Mouse (Mus musculus): Measurements from ENCODE around the gene Zmiz1.
A peak's percentile ranks its signal among the peaks of the same experiment; 100 is the strongest.

GRCm38 (mm10) chr14:25586846-25587486 is 128.0 kb downstream of the Zmiz1 start:
- TF ChIP-seq POLR2A (IDR thresholded peaks at IDR 0.05; ENCODE audit: low read depth, low read length): no peak
- no peak for TF ChIP-seq HCFC1 (IDR thresholded peaks at IDR 0.05; ENCODE audit: low read depth, low read length)
- TF ChIP-seq MAX (IDR thresholded peaks at IDR 0.05; ENCODE audit: low read length): peak; percentile 26; the same call in 1 of the 2 replicates
- TF ChIP-seq MEF2A (IDR thresholded peaks at IDR 0.05; ENCODE audit: borderline replicate concordance, low read depth, low read length): no peak
- TF ChIP-seq ZC3H11A (IDR thresholded peaks at IDR 0.05; ENCODE audit: low read depth, low read length): no peak
- TF ChIP-seq EP300 (IDR thresholded peaks at IDR 0.05; ENCODE audit: low read length): 0 out of 2 replicates have a peak, but pooled peaks have one; percentile 39
- no peak for TF ChIP-seq ZNF384 (IDR thresholded peaks at IDR 0.05; ENCODE audit: low read depth, low read length)
- no peak; the same call in 1 of the 2 replicates for TF ChIP-seq MXI1 (IDR thresholded peaks at IDR 0.05; ENCODE audit: low read depth, low read length)
- TF ChIP-seq KAT2A (IDR thresholded peaks at IDR 0.05; ENCODE audit: insufficient replicate concordance, low read length): no peak
- TF ChIP-seq MAFK (IDR thresholded peaks at IDR 0.05; ENCODE audit: insufficient replicate concordance, low read length): no peak
- TF ChIP-seq CTCF (conservative IDR thresholded peaks at IDR 0.05 in 1 of 2, IDR thresholded peaks at IDR 0.05 in 1 of 2; ENCODE audit: low read depth in 2 of 2, low read length in 2 of 2): no peak
- TF ChIP-seq NRF1 (IDR thresholded peaks at IDR 0.05; ENCODE audit: low read depth, low read length): no peak
- no peak for TF ChIP-seq UBTF (IDR thresholded peaks at IDR 0.05; ENCODE audit: low read depth, low read length)
- TF ChIP-seq POLR2AphosphoS2 (IDR thresholded peaks at IDR 0.05; ENCODE audit: low read depth, low read length): no peak

Data from CH12.LX (cell line).